Mouse (Mus musculus) megakaryocyte progenitor cell, adult 5-6 weeks (primary cell): Measurements from ENCODE around the gene Tmem115. TPM values are rescaled to one million over a fixed set of nuclear protein-coding genes. Genes with fewer than 3 reads are reported as not detected.

Experiments used
- ATAC-seq: replicated peaks from 2 replicates; pipeline ENCODE4 v1.8.0; 2016; ENCODE audit warnings: mild to moderate bottlenecking, moderate TSS enrichment, inconsistent platforms; ENCODE audit not compliant: poor library complexity
- total RNA-seq, 2 experiments: library from RNA; stranded (forward) in 1 of 2; stranded (reverse) in 1 of 2; fragments of 157-497, 149-512 nt in 1 of 2; fragments of 200-1000 nt in 1 of 2; gene quantifications; 2 replicates each; pipeline versions ENCODE4 v1.2.3 to v1.2.4; 2015 to 2017

The Tmem115 gene
- 9.9 and 12.3 TPM in 2 replicates for total RNA-seq (2015)
- total RNA-seq (2017), result 14.5 and 19.9 TPM in 2 replicates

DNA sequence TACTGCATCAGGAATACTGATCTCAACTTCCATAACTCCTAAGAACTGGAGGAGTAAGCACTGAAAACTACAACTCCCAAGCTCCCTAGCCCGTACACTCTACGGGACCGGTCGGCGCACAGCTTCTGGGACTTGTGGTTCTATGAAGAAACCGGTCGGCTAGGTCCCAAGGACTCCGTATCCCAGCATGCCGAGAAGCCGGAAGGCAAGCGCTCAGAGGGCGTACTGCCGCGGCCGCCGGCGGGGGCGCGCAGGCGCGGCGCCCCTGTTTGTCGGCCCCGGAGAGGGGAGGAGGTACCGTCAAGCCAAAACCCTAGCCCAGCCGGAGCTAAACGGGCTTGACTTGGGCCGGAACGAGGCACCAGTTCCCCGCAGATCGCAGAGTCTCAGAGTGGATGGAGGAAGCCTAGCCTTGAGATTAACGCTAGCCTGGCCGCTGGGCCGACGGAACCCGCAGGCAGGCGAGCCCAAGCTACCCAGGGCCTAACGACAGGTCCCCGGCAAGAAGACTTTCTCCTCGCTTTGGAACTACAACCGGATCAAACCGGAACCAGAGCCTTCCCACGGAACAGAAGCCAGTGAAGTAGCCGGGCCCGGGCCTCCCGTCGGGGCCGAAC, at the start of gene Tmem115:
Tmem115 (plus strand) TSS at position 155 of the 617 bp plus-strand sequence.
- peak; percentile 90 for ATAC-seq

DNA sequence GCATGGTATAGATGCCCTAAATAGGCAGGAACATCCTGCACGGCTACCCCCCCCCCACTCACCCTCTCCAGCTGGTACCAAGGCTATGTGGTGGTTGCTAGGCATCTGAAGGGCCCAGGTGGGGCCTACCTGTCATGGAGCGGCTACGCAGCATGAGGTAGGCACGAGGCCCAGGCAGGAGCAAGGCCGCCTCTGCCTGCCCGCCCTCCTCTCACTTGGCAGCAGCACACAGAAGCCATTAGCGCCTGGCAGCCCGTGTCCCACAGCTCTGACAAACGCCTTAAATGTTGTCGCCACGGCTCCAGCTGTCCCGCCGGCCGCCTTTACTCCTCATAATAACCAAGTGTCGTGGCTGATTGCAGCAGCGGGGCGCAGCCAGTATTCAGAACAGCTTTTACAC, 49.4 kb upstream of the Tmem115 start:
- no peak for ATAC-seq

DNA sequence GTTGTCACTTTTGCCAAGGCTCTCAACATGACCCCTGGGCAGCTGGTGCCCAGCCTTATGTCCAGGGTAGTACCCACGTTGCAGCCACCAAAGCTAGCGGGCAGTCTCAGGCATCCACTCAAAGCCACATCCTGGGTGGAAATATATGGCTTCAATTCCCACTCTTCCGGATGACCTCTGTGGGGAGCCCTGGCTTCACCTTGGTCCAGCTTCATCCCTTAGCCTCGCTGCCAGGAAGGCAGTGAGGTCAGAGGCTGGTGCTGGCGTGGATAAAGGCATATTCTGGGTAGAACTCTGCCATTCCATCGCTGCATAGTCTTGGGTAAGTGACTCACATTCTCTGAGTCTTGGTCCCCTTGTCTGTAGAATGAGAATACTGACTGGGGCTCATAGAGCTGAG, 49.0 kb upstream of the Tmem115 start:
- ATAC-seq, result no peak

DNA sequence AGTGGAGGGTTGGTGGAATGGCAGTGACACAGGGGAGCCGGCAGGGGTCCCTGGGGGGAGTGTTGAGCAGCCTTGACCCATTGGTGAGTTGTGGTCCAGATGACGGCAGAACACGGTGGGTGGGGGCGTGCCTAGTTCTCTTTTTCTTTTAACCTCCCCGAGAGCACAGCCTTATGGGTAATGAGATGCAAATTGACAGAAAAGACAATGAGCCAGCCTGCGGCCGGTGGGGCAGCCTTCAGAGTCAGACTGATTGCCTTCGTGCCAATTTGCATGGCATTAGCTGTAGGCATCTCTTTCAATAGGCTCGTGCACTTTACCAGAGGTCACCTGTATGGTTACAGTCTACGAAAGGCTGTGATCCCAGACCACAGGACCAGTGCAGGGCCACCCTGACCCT, 47.7 kb upstream of the Tmem115 start:
- no peak for ATAC-seq

DNA sequence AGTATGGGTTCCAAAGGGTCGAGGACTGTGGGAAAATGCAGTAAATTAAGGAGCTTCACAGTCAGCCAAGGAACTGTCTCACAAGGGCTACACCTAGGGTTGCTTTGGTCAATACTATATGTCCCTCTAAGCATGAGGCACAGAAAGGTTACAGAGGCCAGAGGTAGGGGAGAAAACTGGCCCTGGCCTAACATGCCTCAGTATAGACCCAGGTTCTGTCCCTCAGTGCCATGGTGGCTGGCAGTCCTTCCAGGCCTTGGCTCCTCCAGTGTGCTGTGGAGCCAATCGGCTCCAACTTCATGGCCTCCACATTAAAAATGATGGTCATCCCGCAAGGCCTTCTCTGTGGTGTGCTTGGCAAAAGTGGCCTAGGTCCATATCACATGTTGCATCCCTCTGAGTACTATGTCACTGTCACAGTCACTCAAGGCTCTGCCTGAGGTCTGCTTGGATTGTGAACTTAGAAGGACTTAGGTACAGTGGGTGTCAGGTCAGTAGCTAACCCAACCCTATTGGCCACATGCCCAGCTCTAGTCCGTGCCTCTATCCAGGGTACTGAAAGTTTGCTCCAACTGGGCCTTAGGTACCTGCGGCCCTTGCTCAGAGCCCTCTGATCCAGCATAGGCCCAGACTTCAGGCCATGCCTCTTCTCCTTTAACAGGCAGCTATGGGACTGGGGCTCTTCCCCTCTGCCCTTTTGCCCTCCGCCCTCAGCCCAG, 47.1 kb upstream of the Tmem115 start:
- peak; percentile 51 for ATAC-seq

DNA sequence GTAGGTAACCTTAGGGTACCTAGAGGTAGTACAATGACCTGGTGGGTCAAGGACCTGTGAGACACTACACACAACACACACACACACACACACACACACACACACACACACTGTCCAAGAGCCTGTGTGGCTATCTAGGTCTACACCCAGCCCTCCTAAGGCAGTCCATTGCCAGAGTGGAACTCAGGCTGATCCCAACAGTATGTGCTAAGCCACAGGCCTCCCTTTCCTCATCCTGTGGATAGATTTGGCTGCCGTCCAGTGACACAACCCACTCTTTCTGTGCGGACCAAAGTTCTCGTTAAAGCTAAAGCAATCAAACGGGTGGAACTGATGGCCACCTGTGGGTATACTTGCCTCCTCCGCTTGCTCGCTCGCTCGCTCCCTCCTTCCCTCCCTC, 43.6 kb upstream of the Tmem115 start:
- ATAC-seq, result 0 out of 2 replicates have a peak, but pooled peaks have one; percentile 18

DNA sequence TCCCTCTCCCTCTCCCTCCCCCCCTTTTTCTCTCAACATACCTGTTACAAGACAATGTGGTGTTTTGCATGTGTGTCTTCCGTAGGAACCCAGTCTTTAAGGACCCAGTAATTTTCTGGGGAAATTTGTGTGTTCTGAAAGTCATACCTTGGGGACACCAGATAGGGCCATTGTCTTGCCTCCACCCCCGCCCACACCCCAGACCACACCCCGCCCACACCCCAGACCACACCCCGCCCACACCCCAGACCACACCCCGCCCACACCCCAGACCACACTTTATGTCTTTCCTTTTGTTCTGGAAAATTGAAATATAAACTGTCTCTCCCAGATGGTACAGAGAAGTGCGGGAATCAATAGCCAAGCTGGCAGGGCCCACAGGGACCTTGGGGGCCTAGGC, 43.1 kb upstream of the Tmem115 start:
- no peak for ATAC-seq

DNA sequence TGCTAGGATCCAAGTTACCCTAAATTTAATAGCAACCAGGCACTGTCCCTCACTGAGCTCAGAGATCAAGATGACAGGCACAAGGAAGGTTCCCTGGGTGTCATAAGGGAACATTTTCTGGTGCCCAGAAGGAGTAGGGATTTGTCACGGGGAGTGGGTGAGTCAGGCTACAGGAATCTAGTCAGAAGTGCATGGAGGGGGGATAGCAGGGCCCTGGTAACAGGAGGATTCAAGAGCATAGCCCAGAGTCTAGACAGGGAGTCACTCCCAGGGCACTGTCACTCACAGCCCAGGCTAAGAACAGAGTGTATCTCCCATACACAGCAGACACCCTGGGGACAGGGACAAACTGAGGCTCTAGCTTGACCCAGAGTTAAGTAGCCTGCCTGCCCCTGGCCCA, 40.2 kb upstream of the Tmem115 start:
- no peak for ATAC-seq

DNA sequence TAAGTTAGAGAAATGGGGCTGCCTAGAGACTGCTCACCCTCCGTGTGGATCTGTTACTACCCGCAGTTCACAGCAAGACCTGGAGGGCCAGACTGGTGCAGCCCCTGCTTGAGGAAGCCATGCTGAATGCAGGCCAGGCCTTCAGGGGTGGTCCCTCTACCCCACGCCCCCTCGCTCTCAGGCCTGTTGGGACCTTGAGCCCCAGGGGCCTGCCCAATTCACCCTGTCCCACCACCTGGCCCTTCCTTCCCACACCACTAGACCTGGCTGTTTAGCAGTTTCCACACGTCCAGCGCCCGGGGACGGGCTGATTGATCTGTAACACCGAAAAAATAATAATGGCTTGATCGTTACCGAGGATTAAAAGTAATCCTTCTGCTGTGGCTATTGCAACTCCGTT, 39.5 kb upstream of the Tmem115 start:
- no peak for ATAC-seq

DNA sequence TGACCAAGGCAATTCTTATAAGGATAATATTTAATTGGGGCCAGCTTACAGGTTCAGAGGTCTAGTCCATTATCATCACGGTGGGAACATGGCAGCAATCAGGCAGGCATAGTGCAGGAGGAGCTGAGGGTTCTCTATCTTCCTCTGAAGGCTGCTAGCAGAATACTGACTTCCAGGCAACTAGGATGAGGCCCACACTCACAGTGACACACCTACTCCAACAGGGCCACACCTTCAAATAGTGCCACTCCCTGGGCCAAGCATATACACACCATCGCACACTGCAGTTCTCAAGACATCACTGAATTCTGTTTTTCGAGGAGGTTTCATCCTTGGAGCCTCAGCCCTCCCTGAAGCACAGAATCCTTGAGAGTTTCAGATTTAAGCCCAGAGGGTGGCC, 37.4 kb upstream of the Tmem115 start:
- no peak for ATAC-seq

DNA sequence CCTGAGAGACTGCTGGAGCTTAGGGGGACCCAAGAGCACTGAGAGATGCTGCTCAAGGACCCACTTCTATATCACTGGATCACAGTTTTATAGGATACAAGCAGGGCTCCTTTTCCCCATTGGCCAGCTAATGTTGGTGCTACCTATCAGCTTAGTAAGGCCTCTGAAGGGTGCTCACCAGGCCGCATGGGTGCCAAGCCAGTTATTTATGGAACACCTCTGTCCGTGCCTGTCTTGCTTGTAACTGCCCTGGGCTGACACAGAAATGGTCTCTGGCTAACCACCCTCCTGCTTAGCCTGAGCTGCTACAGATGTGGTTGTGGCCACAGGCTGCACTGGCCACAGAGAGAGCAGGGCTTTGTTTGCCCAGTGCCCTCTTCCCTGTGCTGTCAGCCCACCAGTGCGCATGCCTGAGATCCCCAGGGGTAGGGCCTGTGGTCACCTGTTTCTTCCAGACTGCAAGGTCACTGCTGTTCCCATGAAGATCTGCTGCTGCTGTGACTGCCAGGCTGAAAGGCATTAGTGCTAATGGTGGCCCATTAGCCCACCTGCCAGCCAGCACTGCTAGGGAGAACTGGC, 32.9 kb upstream of the Tmem115 start:
- no peak for ATAC-seq

DNA sequence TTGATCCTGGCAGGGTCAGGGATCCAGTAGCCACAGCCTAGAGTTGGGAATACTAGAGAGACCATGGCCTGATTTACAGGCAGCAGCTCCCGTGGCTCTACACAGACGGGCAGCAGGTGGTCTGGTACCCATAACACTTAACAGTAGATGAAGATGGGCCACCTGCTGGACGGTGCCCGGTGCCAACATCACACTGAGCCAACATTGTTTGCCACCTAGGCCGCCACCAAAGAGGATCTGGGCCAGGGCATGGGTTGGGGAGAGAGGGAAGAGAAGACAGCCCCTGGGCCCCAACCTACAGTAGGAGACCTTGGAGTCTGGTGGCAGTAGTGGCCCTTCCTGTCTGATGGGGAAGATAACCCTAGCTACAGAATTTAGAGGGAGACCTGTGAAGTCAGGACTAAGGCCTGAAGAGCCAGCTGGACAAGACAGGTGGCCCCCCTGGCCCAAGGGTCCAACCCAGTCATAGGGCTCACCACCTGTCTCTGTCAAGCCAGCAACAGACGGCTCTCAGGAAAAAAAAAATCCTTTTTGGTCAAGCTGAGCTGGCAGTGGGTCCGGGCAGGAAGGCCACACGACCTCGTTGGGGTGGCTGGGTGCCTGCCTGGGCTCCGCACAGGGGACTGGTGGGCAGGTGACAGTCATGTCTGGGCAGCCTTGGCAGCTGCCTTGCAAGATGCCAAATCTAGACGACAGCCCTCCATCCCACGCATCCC, 31.5 kb upstream of the Tmem115 start:
- ATAC-seq, result no peak

DNA sequence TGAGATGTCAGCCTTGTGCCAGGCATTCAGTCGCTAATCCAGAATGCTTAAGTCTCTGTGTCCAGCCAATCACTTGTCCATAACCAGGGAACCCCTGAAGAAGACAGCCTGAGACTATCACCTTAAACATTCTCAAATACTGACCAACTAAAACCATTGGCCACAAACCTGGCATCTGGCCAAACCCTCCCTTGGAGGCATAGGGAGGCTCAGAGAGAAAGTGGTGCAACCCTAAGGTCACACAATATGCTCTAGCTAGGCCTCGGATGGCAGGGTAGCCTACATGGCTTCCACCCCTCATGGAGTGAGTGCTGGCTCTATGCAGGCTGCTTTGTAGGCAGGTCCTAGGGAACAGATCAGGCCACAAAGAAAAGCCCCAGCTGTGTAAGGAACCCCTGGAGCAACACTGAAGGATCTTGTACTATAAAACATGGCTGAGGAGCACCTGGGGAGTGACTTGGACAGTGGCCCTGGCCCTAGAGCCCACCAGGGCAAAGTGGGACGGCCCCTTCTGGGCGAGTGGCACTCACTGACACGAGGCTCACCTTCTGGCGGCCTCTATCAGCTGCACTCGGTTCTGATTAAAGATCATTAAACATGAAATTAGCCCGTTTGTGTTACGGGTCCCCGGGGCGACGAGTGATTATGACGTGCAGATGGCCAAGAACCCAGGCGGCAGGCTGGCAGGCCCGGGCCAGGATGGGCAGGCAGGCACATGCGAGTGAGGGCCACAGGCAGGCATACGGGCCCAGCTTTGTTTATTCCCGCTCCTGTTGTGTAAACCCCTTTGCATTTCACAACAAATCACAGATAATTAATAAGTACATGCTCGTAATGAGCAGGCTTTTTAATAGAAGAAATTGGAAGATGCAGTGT, 28.8 kb upstream of the Tmem115 start:
- no peak for ATAC-seq

DNA sequence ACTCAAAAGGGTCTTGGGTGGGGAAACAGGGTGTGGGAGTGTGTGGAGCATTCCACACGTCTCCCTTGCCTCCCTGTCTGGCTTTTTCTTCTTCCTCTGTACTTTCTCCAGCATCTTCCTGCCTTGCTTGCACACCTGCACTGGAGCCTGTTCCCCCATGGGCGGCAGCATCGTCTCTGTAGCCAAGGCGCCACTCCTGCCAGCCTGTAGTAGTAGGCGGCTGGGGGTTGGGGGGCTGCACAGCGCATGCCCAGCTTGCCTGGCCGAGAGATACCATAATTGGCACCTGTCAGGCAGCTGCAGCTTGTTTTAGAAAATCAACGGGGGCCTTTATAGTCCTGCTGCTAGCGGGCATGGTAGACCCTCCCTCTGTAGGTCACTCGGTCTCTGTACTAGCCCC, 25.5 kb upstream of the Tmem115 start:
- ATAC-seq, result no peak

DNA sequence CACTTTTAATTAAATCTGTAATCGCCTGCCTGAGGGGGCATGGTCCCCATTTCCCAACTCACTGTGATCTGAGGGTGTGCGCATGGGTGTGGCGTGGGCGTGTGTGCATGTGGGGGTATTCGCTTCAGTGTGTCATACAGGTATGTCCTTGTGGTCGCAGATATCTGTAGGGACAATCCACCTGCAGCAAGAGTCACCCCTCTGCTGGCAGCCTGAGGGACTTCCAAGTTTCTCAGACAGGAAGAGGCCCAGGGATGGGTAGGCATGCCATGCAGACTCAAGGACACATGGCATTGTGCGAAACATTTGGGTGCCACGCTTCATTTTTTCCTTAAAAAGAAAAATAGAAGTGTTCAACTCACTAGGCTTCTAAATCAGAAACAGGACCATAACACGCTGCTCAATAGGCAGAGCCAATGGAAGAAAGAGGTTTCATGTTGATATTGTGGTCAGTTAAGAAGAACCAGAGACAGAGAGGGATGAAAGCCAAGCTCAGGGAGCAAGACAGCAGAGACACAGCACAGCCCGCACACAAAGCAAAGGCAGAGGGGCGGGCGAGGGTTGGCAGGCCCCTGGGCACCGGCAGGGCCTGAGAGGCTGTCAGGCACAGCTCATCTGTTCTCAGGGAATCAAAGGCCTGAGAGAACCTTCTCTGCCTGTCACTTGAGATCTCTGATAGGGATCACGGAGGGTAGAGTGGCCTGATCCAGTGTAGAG, 23.2 kb upstream of the Tmem115 start:
- no peak for ATAC-seq

DNA sequence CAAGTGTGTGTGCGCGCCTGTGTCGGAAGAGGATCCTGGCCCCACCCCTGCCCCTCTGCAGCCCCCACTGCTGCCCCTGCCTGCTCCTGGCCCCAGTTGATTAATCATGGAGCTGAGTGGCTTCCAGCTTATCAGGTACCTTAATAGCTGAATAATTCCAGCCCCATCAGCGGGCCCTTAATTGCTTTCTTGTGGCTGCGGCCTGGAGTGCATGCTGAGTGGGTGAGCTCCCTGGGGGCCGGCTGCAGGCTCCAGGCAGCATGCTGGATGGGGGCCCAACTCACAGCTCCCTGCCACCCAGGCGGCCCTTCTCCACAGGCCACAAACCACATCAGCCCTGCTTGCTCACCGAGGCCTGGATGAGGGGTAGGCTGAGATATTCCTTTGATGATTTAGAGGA, 22.3 kb upstream of the Tmem115 start:
- no peak for ATAC-seq

DNA sequence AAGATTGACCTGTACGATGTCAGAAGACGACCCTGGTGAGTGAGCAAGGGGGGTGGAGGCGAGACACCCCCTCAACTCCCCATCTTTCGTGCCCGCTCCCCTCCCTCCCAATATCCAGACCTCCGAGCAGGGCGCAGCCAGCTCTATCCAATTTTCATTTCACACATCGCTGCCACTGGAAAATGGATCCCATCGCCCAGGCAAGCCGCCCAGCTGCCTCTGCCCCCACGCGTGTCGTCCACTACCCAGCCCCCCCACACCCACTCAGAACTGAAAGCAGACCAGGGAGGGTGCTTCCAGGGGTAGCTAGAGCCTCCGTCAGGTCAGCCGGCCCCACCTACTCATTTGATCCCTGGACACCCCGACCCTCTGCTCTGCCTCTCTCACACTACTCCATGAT, 21.4 kb upstream of the Tmem115 start:
- no peak for ATAC-seq

DNA sequence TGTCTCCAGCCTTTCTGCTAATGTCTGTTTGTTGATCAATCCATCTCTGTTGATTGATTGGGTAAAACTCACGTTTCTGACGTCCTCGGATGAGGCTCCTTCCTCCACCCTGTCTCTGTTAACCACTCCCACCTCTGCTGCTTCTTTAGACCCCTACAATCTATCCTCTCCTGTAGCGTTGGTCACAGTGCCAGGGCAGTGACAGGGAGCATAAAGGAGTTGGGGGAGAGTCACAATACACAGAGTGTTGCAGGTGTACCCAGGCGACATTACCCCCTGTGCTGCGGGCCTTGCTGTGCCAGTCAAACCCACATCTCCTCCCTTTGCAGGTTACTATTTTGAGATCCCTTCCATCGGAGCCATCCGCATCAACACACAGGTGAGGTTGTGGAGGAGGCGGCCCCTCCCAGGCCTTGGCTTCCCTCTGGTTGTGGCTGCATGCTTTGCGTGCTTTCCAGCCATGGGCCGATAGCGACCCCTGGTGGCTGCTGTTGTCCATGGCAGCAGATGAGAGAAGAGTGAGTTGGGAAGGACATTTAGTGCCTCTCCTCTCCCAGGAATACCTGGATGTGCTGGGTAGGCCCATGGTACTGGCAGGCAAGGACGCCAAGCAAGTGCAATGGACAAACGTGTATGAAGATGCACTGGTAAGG, 19.3 kb upstream of the Tmem115 start:
- ATAC-seq, result peak; percentile 92

DNA sequence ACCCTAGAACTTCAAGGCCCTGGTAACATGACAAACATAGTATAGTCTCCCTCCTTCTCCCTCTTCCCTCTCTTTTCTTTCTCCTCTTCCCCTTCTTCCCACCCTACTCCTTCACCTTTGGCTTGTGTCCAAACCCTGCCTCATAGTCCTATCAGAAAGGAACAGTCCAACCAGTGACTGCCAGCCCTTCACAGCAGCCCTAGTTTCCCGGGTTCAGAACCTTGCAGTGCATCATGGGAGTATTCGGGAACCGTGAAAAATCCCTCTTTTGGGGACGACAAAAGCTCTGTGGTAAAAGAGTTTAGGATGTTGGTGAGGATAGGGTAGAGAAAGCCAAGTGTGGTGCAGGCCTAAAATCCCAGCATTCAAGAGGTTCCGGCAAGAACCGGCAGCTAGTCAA, 13.4 kb upstream of the Tmem115 start:
- ATAC-seq, result no peak

DNA sequence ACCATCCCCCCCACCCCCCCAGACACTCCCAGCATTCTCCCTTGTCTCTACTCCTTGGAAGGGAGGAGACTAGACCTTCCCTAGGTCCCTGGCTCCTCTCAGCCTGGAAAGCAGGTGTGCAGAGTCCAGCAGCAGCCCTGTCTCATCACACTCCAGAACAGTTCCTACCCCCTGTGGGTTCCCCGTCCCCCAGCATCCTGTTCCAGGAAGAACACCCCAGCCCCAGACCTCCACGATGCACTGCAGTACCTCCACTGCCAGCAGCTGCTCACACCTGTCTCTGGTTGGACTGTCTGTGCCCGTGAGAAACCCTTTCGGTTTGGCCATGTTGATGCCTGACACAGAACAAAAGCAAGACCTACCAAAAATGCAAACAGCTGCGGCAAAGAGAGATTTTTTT, 12.6 kb upstream of the Tmem115 start:
- ATAC-seq, result no peak
